Mouse (Mus musculus): ENCODE measurements around the gene Adam23.

Adam23 gene

DNA sequence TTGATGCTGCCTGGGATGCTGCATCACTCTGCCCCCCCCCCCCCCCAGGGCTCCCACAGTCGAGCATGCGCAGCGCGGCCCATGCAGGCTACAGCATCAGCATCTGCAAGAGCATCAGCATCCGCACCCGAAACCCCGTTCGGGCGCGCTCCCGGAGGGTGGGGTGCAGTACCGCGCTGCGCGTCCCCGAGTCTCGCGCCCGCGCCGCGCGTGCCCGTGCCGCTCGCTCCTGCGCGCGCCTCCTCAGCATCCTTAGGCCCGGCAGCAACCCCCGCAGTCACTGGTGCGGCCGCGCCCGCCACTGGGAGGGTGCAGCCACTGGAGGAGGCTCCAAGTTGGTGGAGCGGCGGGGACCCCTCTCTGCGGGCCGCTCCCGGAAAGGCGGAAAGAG is at the start of gene Adam23:
Adam23 (plus strand) TSS at position 236 of the 391 bp plus-strand sequence.
- DNase-seq = no peak

DNA sequence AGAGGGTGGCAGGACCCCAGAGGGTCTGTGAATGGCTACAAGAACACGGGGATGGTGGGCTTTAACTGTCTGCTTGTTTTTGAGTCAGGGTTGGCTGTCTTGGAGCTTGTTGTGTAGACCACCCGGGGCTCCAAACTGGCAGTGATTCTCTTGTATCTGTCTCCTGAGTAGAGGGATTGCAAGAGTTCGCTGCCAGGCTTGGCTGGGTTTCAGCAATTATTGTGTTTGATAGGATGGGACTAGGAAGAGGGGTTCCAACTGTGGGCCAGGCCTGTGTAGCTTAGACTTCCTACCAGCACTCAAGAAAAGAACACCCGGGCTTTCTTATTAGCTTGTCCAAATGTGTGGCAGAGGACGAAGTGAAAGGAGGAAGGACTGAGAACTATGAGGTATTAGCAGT is 44.6 kb upstream of the Adam23 start:
- DNase-seq = no peak

DNA sequence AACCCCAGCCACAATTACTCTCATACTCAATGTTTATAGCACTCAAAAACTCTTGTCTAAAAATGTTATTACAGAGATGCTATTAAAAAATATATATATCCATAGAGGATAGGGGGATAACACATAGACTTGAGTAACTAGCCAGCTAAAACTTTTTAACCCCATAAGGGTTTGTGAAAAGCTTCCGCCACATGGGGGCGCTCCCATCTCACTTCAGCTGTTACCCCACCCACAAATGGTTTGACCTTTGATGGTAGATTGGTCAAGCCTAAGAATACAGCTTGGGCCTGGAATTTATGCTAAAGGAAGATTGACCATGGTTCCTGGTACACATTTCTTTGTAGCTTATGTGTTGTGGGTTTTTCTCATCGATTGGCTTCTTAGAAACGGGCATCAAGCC is 42.1 kb upstream of the Adam23 start:
- peak; percentile 39 for DNase-seq

GRCm38 (mm10) chr1:63408344-63408743 is 37.3 kb upstream of the Adam23 start:
- DNase-seq = no peak

DNA sequence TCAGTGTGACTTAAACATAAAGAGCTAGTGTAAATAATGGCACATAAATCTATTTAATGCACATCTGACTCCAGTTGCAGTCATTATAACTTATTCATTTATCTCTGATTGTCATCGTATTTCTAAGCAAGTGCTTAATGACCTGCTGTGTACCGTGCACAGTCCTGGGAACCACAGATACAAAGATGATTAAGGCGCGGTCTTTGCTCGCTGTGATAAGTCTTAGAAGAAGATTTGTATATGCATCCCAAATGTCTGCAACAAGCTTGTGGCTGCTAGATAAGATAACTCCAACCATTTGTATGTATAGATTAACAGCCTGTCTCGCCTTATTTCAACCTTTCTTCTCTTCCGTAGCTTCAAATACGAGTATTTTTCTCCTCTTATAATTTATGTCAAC is 27.2 kb upstream of the Adam23 start:
- no peak for DNase-seq

DNA sequence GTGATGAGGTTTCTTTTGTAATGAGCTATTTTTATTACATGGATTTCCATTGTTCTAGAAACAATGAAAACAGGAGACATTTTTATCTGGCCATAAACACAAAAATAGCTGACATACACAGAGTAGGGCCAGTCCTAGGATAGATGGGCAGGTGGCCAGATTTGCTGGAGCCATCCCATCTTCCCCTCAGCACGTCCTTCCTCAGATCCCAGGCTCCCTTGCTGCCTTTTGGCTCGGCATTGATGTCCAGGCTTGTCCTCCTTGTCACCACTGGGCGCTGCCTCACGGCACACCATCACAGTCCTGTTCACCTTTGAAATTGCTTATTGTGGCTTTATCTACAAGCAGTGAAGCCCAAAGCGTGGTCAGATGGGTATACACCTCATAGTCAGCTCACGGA is 15.0 kb upstream of the Adam23 start:
- DNase-seq = peak; percentile 42

DNA sequence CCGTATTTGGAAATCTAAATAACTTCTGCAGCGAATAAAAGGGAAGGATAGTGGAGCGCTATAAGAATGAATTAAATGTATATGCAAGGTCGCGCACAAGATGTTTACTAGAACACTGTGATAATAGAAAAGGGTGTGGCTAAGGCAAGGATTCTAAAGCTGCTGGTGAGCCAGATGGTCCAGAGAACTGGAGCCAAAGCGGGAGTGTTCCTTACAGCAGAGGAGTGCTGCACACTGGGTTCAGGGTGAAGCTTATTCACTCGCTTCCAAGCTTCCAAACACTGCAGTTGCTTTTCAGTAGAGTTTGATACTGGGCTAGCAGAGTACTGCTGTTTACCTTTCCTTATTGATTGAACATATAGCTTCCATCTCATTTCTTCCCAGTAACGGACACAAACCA is 14.5 kb upstream of the Adam23 start:
- DNase-seq = no peak

DNA sequence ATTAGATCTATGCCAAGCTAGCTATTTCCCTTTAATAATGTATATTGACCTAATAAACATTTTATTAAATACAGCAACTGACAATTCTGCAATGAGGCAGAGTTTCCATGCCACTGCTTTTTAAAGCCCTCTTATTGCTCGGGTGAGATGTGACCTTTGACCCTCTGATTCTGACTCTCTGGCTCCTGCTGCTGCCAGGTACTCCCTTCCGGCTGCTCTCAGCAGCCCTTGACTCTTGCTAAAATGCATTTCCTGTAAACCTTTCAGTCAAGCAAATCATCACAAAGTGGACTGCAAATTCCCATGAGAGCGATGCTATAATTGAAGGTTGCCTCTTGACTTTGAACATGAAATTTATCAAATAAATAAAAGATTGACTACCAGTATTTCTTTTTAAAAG is 13.8 kb upstream of the Adam23 start:
- DNase-seq = no peak

DNA sequence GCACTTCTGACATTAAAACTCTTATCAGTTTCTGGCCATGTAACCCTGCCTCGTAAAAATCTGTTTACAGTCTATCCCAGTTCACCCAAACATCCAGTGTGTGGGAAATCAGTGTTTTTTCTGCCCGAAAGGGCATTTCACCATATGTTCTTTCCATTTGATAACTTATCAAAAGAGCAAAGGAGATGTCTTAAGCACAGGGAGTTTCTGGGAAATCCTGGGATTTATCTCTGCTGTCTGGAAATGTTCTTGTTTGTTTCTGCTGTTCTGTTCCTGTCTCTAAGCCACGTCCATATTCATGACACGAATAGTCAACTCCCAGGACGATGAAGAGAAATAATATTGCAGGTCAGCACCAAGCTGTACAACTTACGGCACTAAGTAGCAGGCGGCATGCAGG is 11.6 kb upstream of the Adam23 start:
- DNase-seq = no peak

DNA sequence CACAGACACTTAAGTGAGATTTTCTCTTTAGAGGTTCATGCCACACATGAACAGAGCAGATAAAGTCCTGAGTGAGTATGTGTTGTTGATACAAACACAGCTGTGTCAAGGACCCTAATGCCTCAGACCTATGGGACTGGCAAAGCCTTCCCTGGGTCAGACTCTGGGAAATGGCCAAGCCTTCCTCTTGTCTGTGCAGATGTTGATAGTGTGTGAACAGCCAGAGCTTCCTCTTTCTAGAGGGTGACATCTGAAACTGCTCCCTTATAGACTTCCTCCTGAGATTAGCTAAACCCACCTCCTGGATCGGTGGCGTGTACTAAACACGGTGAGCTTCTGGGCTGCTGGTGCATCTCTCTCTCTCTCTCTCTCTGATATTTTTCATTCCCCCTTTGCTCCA is 8.2 kb upstream of the Adam23 start:
- no peak for DNase-seq

DNA sequence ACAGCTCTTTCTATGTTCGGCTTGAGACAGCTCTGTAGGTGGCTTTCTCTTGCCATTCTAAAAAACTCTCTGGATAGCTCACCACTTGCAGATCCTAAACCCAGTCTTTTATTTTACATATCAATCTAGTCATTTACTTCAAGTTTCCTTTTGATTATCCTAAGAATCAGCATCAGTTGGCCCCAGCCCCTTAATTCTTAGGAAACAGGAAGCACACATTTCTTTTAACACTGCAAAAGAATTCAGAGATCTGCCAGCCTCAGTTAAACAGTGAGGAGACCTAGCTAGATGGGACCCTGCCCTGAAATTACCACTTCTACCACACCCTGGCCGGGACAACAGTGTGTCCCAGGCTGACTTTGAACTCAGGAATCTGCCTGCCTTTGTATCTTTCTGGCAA is 3.5 kb upstream of the Adam23 start:
- DNase-seq = no peak

DNA sequence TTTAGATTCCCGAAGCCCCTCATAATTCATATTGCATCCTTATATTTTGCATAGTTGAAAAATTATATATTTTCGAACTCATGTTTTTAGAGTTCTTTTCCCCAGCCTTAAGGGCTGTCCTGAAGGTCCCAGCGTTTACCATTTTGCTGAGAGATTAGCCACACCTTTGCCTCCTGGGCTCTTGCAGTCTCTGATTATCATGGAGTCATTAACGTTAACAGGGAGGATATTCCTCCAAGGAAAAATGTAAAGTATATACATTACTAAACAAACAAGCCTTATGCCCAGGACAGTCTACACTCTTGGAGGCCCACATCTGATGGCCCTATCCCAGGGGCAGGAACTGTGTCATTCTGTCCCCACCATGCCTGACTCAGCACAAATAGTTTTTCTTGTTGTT is 3.1 kb upstream of the Adam23 start:
- no peak for DNase-seq

GRCm38 (mm10) chr1:63445149-63445609 is 512 bp upstream of the Adam23 start:
- no peak for DNase-seq

- DNase-seq = no peak
Measured at GRCm38 (mm10) chr1:63446047-63446704, 485 bp downstream of the Adam23 start.

- DNase-seq = no peak
Measured at GRCm38 (mm10) chr1:63446721-63447120, 1.0 kb downstream of the Adam23 start.

GRCm38 (mm10) chr1:63450091-63450490 is 4.4 kb downstream of the Adam23 start:
- no peak for DNase-seq

- DNase-seq = no peak
Measured at GRCm38 (mm10) chr1:63453332-63453887, 7.7 kb downstream of the Adam23 start.

- no peak for DNase-seq
Measured at GRCm38 (mm10) chr1:63457801-63458519, 12.3 kb downstream of the Adam23 start.

- DNase-seq = no peak
Measured at GRCm38 (mm10) chr1:63459151-63459550, 13.5 kb downstream of the Adam23 start.

- no peak for DNase-seq
Measured at GRCm38 (mm10) chr1:63459926-63460325, 14.2 kb downstream of the Adam23 start.

GRCm38 (mm10) chr1:63464441-63464840 is 18.8 kb downstream of the Adam23 start:
- no peak for DNase-seq

DNA sequence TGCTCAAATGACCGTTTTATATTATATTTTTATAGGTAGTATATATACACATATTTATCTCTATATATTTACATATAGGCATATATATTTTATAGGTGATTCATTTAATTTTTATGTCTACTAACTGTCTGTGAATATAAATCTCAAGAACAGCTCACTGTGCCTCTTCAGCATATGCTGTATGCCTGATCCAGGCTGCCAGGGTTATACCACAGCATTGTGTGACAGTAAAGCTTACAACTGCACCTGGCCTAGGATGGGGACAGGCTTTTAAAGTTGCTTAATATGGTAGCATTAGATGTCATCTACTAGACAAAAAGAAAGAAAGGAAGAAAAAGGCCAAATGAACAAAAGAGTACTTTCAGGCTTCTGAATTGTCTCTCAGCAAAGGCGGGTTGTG is 27.6 kb downstream of the Adam23 start:
- DNase-seq = no peak

DNA sequence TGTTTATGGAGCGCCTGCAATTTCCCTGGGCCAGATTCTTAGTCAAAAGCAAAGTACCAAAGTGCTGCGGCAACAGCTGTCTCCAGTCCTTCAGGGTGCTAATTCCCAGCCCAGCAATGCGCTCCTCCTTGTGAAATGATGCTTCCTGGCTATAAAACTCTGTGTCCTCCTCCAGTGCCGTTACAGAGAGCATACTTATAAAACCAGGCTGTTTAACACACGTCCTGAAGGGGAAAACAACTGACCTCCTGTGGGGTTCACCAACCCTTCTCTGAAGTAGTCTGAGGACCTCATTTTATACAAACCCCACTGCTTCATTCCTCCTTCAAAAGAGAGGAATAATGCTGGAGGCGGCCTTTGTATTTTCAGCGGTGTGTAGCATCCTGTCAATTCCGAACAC is 28.0 kb downstream of the Adam23 start:
- DNase-seq = no peak

- DNase-seq = no peak
Measured at GRCm38 (mm10) chr1:63478946-63479345, 33.3 kb downstream of the Adam23 start.
